Mouse (Mus musculus) naive thymus-derived CD4-positive, alpha-beta T cell, adult 2 months (primary cell): ENCODE measurements around the gene Slc36a3.
"Not testable (repeated sequence)": the region's sequence is repeated elsewhere in the genome, so short reads cannot be mapped to it uniquely, and the experiment has no call there.

Source experiments
- DNase-seq: peaks from one replicate; pipeline ENCODE4 v3.0.0-alpha.2; 2011; ENCODE audit warnings: low read depth

Gene Slc36a3

DNA sequence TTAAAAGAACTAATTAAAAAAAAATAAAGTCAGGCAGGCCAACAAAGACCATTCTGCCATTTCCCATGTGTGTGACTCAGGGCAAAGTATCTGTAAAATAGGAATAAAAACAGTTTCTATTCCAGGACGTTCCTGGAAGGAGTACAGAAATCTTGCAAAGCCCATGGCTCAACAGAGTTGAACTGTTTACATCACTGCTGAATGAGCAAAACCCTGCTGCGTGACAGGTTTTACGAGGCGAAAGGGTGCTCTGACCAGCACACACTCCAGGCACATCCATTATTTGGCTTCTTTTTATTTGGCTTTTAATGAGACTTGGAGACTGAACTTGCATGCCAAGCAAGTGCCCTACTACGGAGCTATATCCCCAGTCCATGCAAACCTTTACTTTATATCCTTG, 7.5 kb downstream of the Slc36a3 start:
- DNase-seq, result no peak

- DNase-seq, result no peak
Observed at GRCm38 (mm10) chr11:55141502-55141901, 10.0 kb downstream of the Slc36a3 start.

DNA sequence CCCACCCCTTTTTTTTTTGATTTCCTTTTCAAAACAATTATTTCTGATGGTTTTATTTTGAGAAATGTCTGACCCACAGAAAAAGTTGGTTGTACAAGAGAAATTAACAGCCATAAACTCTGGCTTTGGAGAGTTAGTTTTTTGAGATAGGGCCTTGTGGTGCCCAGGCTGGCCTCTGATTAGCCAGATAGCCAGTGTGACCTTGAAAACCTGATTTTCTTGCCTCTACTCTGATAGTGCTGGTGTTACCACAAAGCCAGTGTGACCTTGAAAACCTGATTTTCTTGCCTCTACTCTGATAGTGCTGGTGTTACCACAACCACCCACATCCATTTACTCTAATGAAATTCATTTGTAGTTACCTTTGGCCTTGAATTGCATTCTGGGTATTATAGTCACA, 13.9 kb downstream of the Slc36a3 start:
- no peak for DNase-seq

DNA sequence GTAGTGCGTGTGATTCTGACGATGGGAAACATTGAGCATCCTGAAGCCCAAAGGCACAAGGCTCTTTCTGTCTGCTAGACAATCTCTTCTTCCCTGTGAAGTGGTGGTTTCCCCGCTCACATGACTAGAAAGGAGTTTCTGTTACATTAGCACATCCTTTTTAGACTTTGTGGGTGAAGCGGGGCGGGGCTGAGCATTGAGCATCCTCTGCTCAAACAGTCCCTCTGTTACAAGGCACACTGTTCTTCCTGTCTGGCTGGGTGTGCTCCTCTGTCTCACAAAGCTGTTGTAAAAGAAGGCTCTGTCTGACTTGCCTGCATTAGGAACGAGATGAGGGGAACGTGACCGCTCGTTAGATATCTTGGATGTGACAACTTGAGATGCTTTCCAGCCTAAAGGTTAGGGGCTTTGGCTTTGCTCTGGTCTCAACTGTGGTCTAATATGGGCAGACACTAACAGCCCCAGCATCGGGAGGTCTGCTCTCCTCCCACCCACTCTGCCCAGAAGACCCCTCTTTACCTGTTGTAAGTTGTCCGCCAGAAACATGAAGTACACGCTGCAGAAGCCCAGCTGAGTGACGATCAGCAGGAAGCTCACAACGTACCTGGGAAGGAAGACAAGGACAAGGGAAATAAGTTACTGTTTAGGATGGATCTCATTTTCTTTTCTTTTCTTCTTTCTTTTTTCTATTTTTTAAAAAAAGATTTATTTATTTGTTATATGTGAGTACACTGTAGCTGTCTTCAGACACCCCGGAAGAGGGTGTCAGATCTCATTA, 14.5 kb downstream of the Slc36a3 start:
- peak; percentile 96 for DNase-seq

DNA sequence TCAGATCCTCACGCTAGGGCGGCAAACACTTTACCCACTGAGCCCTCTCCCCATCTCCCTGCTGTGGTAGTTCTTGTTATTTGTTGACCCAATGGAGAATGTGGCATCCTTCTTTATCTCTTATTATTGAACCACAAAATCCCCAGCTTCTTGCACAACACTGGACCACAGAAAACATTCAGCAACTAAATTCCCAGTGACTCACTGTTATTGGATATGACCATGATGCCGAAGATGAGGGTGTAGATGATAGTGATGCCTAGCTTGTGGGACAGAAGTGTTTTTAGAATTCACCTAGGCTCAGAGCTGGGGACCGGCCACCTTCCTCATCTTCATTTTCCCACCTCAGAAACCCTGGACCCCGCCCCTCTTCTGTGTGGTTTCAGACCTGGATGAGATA, 16.6 kb downstream of the Slc36a3 start:
- DNase-seq, result no peak

GRCm38 (mm10) chr11:55134407-55134806, 17.1 kb downstream of the Slc36a3 start:
- DNase-seq, result no peak

DNA sequence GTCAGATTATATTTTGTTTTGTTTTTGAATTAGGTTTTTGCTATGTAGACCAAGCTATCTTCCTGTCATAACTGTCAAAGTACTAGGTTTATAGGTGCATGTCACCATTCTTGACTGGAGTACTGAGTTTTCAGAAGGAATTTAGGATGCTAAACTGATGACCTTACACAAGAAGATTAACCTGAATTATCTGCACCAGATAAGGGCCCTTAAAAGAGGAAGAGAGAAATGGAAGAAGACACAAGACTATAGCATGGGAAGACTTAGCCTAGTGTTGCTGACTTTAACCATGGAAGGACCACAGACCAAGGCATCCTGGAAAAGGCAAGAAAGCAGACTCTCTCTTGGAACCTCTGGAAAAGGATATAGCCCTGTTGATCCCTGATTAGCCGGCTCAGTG, 18.3 kb downstream of the Slc36a3 start:
- DNase-seq, result no peak

DNA sequence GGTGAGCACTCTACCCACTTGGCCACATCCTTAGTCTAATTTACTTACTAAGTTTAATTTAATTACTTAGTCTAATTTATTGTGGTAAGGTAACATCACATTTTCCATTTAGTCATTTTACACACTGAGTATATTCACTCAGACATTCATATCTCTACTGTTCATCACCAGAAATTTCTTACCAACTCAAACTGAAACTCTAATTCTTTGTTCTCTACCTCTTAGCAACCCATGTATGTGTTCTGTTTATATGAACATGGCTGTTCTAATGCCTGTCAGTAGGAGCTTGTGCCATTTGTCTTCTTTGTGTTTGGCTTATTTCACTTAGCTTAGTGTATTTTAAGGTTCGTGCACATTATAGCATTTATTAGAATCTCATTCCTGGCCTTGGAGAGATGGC, 19.6 kb downstream of the Slc36a3 start:
- DNase-seq, result peak; percentile 72

- peak; percentile 82 for DNase-seq
Observed at GRCm38 (mm10) chr11:55131077-55131742, 20.3 kb downstream of the Slc36a3 start.

GRCm38 (mm10) chr11:55128411-55128810, 23.1 kb downstream of the Slc36a3 start:
- DNase-seq, result no peak

- DNase-seq, result no peak
Observed at GRCm38 (mm10) chr11:55127937-55128336, 23.6 kb downstream of the Slc36a3 start.

DNA sequence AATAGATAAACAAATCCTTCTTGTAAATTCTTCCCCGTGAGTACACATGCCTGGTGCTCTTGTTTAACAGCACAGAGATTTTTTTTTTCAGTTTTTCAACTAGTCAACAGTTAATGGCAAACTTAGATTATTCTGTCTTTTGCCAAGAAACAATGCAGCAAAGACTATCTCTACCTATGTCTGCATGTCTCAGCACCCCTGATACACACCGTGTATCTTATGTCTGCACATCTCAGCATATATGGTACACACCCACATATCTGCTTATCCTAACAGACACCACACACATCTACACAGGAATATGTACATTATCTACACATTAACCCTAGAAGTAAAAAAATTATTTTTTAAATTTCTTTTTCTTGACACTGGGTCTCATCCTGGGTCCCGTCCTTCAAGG, 24.8 kb downstream of the Slc36a3 start:
- no peak for DNase-seq

DNA sequence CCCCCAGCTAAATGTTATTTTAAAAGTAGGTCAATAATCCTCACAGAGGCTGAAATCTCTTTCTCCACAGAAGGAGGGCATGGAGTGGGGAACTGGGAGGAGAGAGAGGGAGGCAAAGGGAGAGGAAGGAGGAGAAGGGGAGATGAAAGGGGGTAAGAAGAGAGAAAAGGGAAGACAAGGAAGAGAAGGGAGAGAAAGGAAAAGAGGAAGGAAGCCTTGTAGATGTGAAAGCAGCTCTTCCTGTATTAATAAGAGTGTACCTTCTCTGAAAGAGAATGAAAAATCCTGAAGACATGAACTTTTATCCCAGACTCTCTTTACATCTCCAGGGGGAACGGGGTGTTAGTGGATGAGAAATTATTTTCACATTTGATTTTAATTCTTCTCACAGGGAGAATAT, 30.1 kb downstream of the Slc36a3 start:
- no peak for DNase-seq

GRCm38 (mm10) chr11:55120821-55121271, 30.7 kb downstream of the Slc36a3 start:
- peak; percentile 84 for DNase-seq

DNA sequence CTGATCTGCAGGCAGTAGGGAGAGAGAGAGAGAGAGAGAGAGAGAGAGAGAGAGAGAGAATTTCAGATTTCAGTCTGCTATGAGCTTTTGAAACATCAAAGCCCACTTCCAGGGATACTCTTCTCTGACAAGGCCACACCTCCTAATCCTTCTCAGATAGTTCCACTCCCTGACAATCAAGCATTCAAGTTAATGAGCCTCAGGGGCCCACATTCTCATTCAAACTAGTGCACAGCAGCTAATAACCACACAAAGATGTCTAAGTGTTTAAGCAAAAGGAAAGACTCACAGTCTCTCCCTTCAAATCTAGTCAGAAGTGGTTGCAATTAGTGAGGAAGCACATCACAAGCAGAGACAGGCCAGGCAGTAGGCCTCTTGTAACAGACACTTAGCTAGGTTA, 31.2 kb downstream of the Slc36a3 start:
- no peak for DNase-seq

DNA sequence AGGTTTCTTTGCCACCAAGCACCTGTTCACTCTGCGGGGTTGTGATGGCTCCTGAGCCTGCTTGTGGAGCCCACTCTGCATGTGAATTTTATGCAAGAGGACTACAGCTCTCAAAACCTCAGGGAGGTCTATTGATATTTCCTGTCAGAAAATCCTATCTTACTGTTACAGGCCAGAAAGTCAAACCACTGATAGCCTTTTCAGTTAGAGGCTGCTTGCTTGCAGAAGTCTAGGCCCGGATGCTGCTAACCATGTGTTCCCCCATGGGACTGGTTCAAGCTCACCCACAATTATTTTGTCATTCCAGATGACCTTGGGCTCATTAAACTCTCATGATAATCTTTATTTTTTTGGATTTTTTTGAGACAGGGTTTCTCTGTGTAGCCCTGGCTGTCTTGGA, 34.5 kb downstream of the Slc36a3 start:
- DNase-seq, result no peak

- DNase-seq, result no peak
Observed at GRCm38 (mm10) chr11:55116004-55116403, 35.5 kb downstream of the Slc36a3 start.

GRCm38 (mm10) chr11:55114291-55114690, 37.2 kb downstream of the Slc36a3 start:
- DNase-seq, result no peak

DNA sequence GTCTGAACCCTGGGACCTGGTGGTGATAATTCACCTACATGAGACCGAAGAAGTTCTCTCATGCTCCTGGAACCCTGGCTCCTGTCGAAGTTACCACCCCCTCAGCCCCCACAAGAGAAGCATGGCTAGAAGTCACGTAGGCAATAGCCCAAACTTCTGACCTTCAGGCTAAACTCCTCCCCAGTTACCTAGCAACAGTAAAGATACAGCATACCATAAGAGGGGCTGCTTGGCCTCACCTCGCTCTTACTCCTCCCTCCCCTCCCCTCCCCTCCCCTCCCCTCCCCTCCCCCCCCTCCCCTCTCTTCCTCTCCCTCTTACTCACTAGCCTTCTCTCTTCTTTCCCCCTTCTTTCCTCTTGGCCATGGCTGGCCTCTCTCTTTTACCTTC, 37.7 kb downstream of the Slc36a3 start:
- not testable (repeated sequence) for DNase-seq

DNA sequence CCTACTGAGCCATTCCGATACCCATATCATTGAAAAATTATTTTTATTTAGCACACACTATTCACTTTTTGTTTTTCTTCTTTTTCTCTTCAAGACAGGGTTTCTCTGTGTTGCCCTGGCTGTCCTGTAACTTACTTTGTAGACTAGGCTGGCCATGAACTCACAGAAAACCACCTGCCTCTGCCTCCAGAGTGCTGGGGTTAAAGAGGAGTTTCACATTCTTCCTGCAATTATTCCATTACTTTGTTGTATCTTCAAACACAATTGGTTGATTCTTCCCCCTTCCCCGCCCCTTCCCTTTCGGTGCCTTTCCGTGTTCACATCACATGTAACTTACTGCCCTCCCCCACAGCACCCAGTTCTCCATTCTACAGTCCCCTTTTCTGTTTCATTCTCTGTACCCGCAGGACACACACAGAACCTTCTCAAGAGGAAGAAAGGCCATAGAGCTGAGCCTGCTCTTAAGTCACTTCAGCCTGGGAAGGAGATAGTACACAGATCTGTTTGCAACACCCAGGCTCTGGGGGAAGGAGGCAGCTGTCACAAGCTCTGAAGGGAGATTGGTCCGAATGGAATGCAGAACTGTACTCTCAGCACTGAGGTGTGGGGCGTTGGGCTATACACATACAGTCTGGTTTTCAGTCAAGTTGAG, 38.2 kb downstream of the Slc36a3 start:
- DNase-seq, result peak; percentile 60

GRCm38 (mm10) chr11:55110566-55111169, 40.8 kb downstream of the Slc36a3 start:
- no peak for DNase-seq

- no peak for DNase-seq
Observed at GRCm38 (mm10) chr11:55109521-55110300, 41.8 kb downstream of the Slc36a3 start.
